8 mouse cellular contexts compared by ENCODE assay signal in the genomic region with DNA sequence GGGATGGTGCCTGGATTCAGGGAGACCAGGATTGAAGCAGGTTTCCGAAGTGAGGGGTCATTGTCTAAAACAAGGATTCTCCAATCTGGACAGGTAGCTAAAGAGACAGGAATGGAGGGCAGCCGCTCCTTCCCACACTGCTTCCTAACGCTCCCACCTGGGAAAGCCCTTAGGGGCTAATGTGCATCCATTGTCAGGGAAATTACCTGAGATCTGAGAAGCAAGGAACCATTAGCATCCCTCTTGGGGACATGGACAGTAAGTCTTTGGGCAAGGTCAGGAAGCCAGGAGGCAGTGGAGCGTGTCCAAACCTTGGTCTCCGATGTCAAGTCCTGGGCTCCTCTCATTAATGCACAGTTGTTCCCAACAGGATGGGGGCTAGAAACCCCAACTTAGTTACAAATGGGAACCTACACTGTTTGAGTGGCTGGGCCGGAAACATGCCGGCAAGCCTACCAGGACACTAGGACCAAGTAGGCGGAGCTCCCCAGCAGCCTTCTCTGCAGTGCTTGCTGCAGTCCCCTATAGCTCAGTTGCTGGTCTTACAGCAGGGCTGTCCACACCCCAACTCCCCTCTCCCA. TPM values are rescaled to one million over a fixed set of nuclear protein-coding genes. Genes with fewer than 3 reads are reported as not detected.
DNase-seq lines count a peak whose midpoint lies in the region; ATAC-seq and TF ChIP-seq lines count a peak whose summit lies in the region.

No protein-coding gene starts in this region.

- no peak for DNase-seq in liver, embryonic 11.5 days (ENCODE audit: low spot score)
- no peak for DNase-seq in liver, postnatal 0 days
- no peak for DNase-seq in forebrain, embryonic 11.5 days (ENCODE audit: low spot score)
- DNase-seq in kidney, postnatal 10 days: peak; percentile 52
- no peak for DNase-seq in left cerebral cortex, adult 11 months (ENCODE audit: low spot score)
- no peak for DNase-seq in gastrocnemius, postnatal 4 days (ENCODE audit: low spot score in 2 of 2)

- 17% methylated on average over 8 of the region's 8 CpGs for WGBS in liver, embryonic 11.5 days
- WGBS in liver, postnatal 0 days (ENCODE audit: insufficient replicate concordance): 28% methylated on average over 8 of the region's 8 CpGs
- WGBS in forebrain, embryonic 11.5 days: 10% methylated on average over 8 of the region's 8 CpGs
- 15% methylated on average over 8 of the region's 8 CpGs for WGBS in stomach, embryonic 14.5 days

- TF ChIP-seq CTCF in liver, postnatal 0 days (IDR thresholded peaks at IDR 0.05; ENCODE audit: low read depth): no peak

- H3K36me3 ChIP-seq in liver, embryonic 11.5 days (ENCODE audit: control insufficient read depth, insufficient read depth, low read length): no peaks in the 10 kb centered on the region; the same call in 1 of the 2 replicates
- no peaks in the 10 kb centered on the region; the same call in 1 of the 2 replicates for H3K36me3 ChIP-seq in liver, postnatal 0 days (replicated peaks; ENCODE audit: insufficient read depth, low read length)
- no peaks in the 10 kb centered on the region for H3K36me3 ChIP-seq in forebrain, embryonic 11.5 days (ENCODE audit: control insufficient read depth, insufficient read depth, low read length)
- peaks cover 13% of the 10 kb centered on the region; the same call in 1 of the 2 replicates for H3K36me3 ChIP-seq in stomach, embryonic 14.5 days (ENCODE audit: control insufficient read depth, insufficient read depth, low read length)

- peak overlapping the region; percentile 84 for H3K4me2 ChIP-seq in liver, embryonic 11.5 days
- H3K4me2 ChIP-seq in liver, postnatal 0 days (ENCODE audit: low read depth, low read length): no peak overlapping the region; the same call in 1 of the 2 replicates
- H3K4me2 ChIP-seq in forebrain, embryonic 11.5 days (ENCODE audit: low read depth, low read length, severe bottlenecking): peak overlapping the region; percentile 98
- peak overlapping the region; percentile 99 for H3K4me2 ChIP-seq in stomach, embryonic 14.5 days (replicated peaks; ENCODE audit: low read depth, low read length)

- H3K27ac ChIP-seq in liver, embryonic 11.5 days (ENCODE audit: low read depth, low read length): no peak overlapping the region
- H3K27ac ChIP-seq in liver, postnatal 0 days (ENCODE audit: low read depth): no peak overlapping the region
- H3K27ac ChIP-seq in forebrain, embryonic 11.5 days (ENCODE audit: low read depth, low read length): no peak overlapping the region
- no peak overlapping the region for H3K27ac ChIP-seq in stomach, embryonic 14.5 days (ENCODE audit: low read length)

- no peaks in the 10 kb centered on the region for H3K9me3 ChIP-seq in liver, embryonic 11.5 days (ENCODE audit: control insufficient read depth, low read length)
- H3K9me3 ChIP-seq in liver, postnatal 0 days (ENCODE audit: low read length): no peaks in the 10 kb centered on the region
- no peaks in the 10 kb centered on the region for H3K9me3 ChIP-seq in forebrain, embryonic 11.5 days (ENCODE audit: control insufficient read depth, low read length)
- H3K9me3 ChIP-seq in stomach, embryonic 14.5 days (ENCODE audit: control insufficient read depth, low read depth, low read length): no peaks in the 10 kb centered on the region

- H3K27me3 ChIP-seq in liver, embryonic 11.5 days (replicated peaks; ENCODE audit: control insufficient read depth, insufficient read depth, low read length): peaks cover 62% of the 10 kb centered on the region
- peaks cover 48% of the 10 kb centered on the region for H3K27me3 ChIP-seq in liver, postnatal 0 days (ENCODE audit: insufficient read depth, low read length)
- H3K27me3 ChIP-seq in forebrain, embryonic 11.5 days (ENCODE audit: control insufficient read depth, insufficient read depth, low read length): peaks cover 18% of the 10 kb centered on the region
- H3K27me3 ChIP-seq in stomach, embryonic 14.5 days (ENCODE audit: control insufficient read depth, insufficient read depth, low read length): peaks cover 3% of the 10 kb centered on the region; the same call in 1 of the 2 replicates

- ATAC-seq in liver, embryonic 11.5 days (replicated peaks; ENCODE audit: low FRiP score): no peak
- no peak for ATAC-seq in liver, postnatal 0 days
- ATAC-seq in forebrain, embryonic 11.5 days (replicated peaks; ENCODE audit: low FRiP score): no peak
- ATAC-seq in stomach, embryonic 14.5 days (ENCODE audit: insufficient number of reproducible peaks, insufficient read depth, low FRiP score, low read depth): no peak
- no peak for ATAC-seq in megakaryocyte-erythroid progenitor cell, adult 5-6 weeks (replicated peaks; ENCODE audit: low FRiP score, low TSS enrichment, poor library complexity, severe bottlenecking)

- no peak overlapping the region; the same call in 1 of the 2 replicates for H3K4me3 ChIP-seq in liver, embryonic 11.5 days (ENCODE audit: low read depth, low read length)
- H3K4me3 ChIP-seq in liver, postnatal 0 days (ENCODE audit: low read depth, low read length): no peak overlapping the region
- peak overlapping the region; percentile 54 for H3K4me3 ChIP-seq in forebrain, embryonic 11.5 days (ENCODE audit: low read depth, low read length)
- peak overlapping the region; percentile 52 for H3K4me3 ChIP-seq in stomach, embryonic 14.5 days (ENCODE audit: low read depth, low read length)

- no peak overlapping the region for H3K9ac ChIP-seq in liver, embryonic 11.5 days (ENCODE audit: low read depth, low read length)
- H3K9ac ChIP-seq in liver, postnatal 0 days (replicated peaks): no peak overlapping the region
- peak overlapping the region; percentile 70 for H3K9ac ChIP-seq in forebrain, embryonic 11.5 days (ENCODE audit: low read length)
- no peak overlapping the region for H3K9ac ChIP-seq in stomach, embryonic 14.5 days (replicated peaks; ENCODE audit: low read depth, low read length)

- H3K4me1 ChIP-seq in liver, embryonic 11.5 days (replicated peaks; ENCODE audit: control insufficient read depth, insufficient read depth, low read length): peaks cover 17% of the 10 kb centered on the region
- H3K4me1 ChIP-seq in liver, postnatal 0 days (ENCODE audit: insufficient read depth): peaks cover 24% of the 10 kb centered on the region
- peaks cover 22% of the 10 kb centered on the region for H3K4me1 ChIP-seq in forebrain, embryonic 11.5 days (replicated peaks; ENCODE audit: control insufficient read depth, insufficient read depth, low read length)
- peaks cover 19% of the 10 kb centered on the region; the same call in 1 of the 2 replicates for H3K4me1 ChIP-seq in stomach, embryonic 14.5 days (ENCODE audit: control insufficient read depth, insufficient read depth, low read length)

- TF ChIP-seq EP300 in liver, postnatal 0 days (IDR thresholded peaks at IDR 0.05; ENCODE audit: low read depth): no peak

RNA-seq across cellular contexts. Expression of gene Has3, which starts 2.5 kb away (rescaled TPM):
- 0.07 and 0.09 TPM in 2 replicates for polyA plus RNA-seq in liver, embryonic 11.5 days (2014; fragmentation: Nextera tagmentation; extraction: Ambion mirVana)
- 0.05 TPM in 1 of 2 replicates, not detected in the other for polyA plus RNA-seq in liver, postnatal 0 days (2015; fragmentation: Nextera tagmentation; extraction: Ambion mirVana)
- 0.29 and 0.95 TPM in 2 replicates for polyA plus RNA-seq in forebrain, embryonic 11.5 days (2014; fragmentation: Nextera tagmentation; extraction: Ambion mirVana)
- polyA plus RNA-seq in stomach, embryonic 14.5 days (2014; fragmentation: Nextera tagmentation; extraction: Ambion mirVana): 0.48 and 0.54 TPM in 2 replicates
- total RNA-seq in megakaryocyte-erythroid progenitor cell, adult 5-6 weeks (2014; fragmentation: Nextera tagmentation): 0.17 TPM in 1 of 2 replicates, not detected in the other
- 0.66 TPM in 1 of 2 replicates, not detected in the other for total RNA-seq in megakaryocyte-erythroid progenitor cell, adult 5-6 weeks (2017)
- total RNA-seq in gastrocnemius, postnatal 4 days (2021): 1 to 10 TPM; 2.4 to 2.5 TPM

RNA-seq across cellular contexts. Expression of gene Utp4, which starts 20.9 kb away (rescaled TPM):
- polyA plus RNA-seq in liver, embryonic 11.5 days (2014; fragmentation: Nextera tagmentation; extraction: Ambion mirVana): 111 and 120 TPM in 2 replicates
- 20.7 and 22.4 TPM in 2 replicates for polyA plus RNA-seq in liver, postnatal 0 days (2015; fragmentation: Nextera tagmentation; extraction: Ambion mirVana)
- 79.6 and 80.9 TPM in 2 replicates for polyA plus RNA-seq in forebrain, embryonic 11.5 days (2014; fragmentation: Nextera tagmentation; extraction: Ambion mirVana)
- polyA plus RNA-seq in stomach, embryonic 14.5 days (2014; fragmentation: Nextera tagmentation; extraction: Ambion mirVana): 63.5 and 64.9 TPM in 2 replicates
- total RNA-seq in megakaryocyte-erythroid progenitor cell, adult 5-6 weeks (2014; fragmentation: Nextera tagmentation): 75.1 and 84.5 TPM in 2 replicates
- 73.7 and 79.4 TPM in 2 replicates for total RNA-seq in megakaryocyte-erythroid progenitor cell, adult 5-6 weeks (2017)
- total RNA-seq in gastrocnemius, postnatal 4 days (2021): 10 to 100 TPM; 20.5 to 25.4 TPM

Comparison
In these comparisons a context has a peak if more than half of its experiments do, and no peak if none do; other contexts are left out.
1. H3K4me3 ChIP-seq: peak in forebrain, embryonic 11.5 days (single experiment) and stomach, embryonic 14.5 days (single experiment); none in liver, embryonic 11.5 days (single experiment) and liver, postnatal 0 days (single experiment).